Mouse (Mus musculus): Measurements from ENCODE around the gene Gjb6. TPM values are rescaled to one million over a fixed set of nuclear protein-coding genes. Genes with fewer than 3 reads are reported as not detected.

The Gjb6 gene
- not detected in 2 replicates for polyA plus RNA-seq (2012; ENCODE audit: low replicate concordance)

DNA sequence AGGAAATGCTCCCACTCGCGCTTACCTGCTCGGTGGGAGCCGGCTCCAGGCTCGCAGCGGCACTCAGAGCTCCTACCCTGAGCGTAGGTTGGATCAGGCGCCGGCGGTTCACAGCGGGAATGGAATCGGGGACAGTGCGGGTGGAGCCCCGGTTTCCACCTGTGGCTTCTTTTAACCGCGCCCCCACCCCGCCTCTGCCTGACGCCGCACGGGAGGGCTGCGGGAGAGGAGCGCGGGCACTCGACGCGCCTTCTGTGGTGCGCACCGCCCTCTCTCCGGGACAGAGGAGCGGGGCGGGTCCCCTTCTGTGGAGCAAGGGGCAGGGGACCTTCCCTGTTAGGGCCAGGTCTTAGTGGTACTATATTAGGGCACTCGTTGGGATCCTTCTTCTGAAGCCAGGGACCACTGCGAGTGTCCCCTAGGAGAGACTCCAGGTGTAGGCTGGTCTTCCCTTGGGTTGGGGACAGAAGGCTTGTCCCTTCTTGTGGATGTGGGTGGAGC lies at the start of gene Gjb6:
Gjb6 (minus strand) TSS at position 451 of the 501 bp plus-strand sequence.

DNA sequence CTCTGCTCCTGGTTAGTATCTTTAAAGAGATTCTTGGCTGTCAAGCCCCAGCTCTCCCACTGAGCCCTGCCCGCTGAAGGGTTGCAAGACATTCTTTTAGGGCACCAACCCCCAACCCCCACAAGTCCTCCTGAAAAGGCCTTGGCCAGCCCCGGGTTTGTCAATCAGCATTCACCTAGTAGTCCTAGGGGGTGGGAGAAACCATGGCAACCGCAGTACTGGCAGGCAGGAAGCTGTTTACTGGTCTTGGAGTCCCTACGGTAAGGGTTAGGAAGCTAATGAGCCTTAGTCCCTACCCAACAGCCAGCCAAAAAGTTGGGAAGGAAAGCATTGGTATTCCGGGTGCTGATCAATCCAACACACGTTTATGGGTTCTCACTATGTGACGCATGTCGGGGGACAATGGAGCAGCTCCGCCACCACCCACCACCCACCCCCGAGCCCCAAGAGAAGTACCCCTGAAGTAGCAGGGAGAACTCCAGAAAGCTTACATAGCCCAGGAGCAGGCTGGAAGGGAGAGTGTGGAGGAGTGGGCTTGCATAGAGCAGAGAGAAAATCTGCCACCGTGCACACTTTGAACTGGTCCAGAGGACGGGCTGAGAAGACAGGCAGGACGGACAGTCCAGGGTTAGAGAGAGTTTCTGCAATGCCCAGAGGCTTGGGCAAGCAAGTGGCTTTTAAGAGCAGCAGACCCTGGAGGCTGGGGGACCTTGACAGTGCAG lies 17.4 kb downstream of the Gjb6 start, which contains the start of gene Gm4491:
Gm4491 (minus strand) TSS at position 61 of the 722 bp plus-strand sequence.

DNA sequence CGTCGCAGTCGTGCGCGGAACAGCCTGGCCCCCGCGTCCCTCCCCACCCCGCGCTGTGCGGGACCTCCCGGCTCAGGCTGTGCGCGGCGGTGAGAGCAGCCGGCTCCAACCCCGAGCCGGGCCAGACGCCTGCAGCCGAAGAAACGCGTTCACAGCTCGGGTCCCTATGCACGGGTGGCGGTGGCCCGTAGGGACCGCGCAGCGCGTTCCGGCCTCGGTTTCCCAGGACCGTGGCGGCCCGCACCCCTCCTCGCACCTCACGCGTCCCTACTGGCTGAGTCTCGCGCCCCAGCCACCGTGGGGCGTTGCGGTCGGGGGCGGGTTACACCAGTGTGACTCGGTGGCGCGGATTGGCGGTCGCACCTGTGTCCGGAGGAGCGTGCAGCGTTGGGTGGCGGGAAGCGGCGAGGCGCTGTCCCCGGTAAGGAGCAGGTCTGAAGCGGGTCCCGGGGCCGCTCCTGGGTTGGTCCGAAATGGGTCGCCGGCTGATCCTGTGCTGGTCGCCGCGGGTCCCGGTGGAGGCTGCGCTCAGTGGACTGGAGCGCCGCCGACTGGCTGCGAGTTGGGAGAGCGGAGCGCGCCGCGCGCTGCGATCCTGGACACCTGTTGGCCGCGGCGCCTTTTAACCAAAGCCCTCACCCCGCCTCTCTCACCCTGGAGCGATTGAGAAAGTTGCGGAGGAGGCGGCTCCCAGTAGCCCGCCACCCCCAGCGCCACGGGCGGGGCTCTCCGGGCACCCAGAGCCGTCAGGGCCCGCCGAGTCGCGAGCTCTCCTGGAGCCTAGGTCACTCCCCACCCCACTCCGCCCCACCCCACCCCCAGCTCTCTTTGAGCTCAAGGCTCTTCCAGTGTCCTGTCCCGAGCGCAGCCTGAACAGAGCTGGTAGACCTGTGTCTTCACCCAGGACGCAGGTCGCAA lies 29.0 kb downstream of the Gjb6 start, which contains the start of gene Gjb2:
Gjb2 (minus strand) TSS at position 597 of the 918 bp plus-strand sequence.

Other genes starting within 250 kb of the Gjb6 start
- 1.4 and 4.9 TPM in 2 replicates for gene Zmym2, start 247.0 kb downstream of the Gjb6 start, polyA plus RNA-seq (2012; ENCODE audit: low replicate concordance)
- not detected in 2 replicates for gene Gja3, start 75.5 kb downstream of the Gjb6 start, polyA plus RNA-seq (2012; ENCODE audit: low replicate concordance)
- gene Gjb2, start 28.9 kb downstream of the Gjb6 start, polyA plus RNA-seq (2012; ENCODE audit: low replicate concordance), result 0.47 and 0.93 TPM in 2 replicates
- not detected in 2 replicates for gene Gm4491, start 17.7 kb downstream of the Gjb6 start, polyA plus RNA-seq (2012; ENCODE audit: low replicate concordance)